Mouse (Mus musculus) forebrain, embryonic 10.5 days (tissue): ENCODE results near the gene Btd. TPM values are rescaled to one million over a fixed set of nuclear protein-coding genes. Genes with fewer than 3 reads are reported as not detected.

ENCODE experiments used
- DNase-seq: peaks from one replicate; pipeline ENCODE4 v3.0.0-alpha.2; 2017; ENCODE audit warnings: low spot score; ENCODE audit errors: extremely low spot score
- H3K27ac ChIP-seq: fragments of 300-500 bp; sonication (generic); 2 replicates; pipeline ENCODE4 v1.5.1; 2016; ENCODE audit warnings: mild to moderate bottlenecking
- H3K27me3 ChIP-seq: fragments of 300-500 bp; sonication (generic); 2 replicates; pipeline ENCODE4 v1.6.1; 2016; ENCODE audit warnings: mild to moderate bottlenecking; ENCODE audit not compliant: poor library complexity, severe bottlenecking
- H3K36me3 ChIP-seq: fragments of 300-500 bp; sonication (generic); replicated peaks from 2 replicates; pipeline ENCODE4 v1.6.1; 2016; ENCODE audit warnings: mild to moderate bottlenecking, moderate library complexity
- H3K4me1 ChIP-seq: fragments of 300-500 bp; sonication (generic); 2 replicates; pipeline ENCODE4 v1.6.1; 2016
- H3K4me3 ChIP-seq: fragments of 300-500 bp; sonication (generic); 2 replicates; pipeline ENCODE4 v1.5.1; 2016; ENCODE audit warnings: mild to moderate bottlenecking, moderate library complexity
- H3K9me3 ChIP-seq: fragments of 300-500 bp; sonication (generic); 2 replicates; pipeline ENCODE4 v1.6.1; 2016; ENCODE audit warnings: mild to moderate bottlenecking, moderate library complexity
- WGBS: fragments of 180-500 bp; shearing (Covaris S2); methylation state at CpG from one replicate; pipeline ENCODE4 v1.1.7; 2016; 5-methylcytosine and 5-hydroxymethylcytosine counted together
- polyA plus RNA-seq: library from polyadenylated mRNA; unstranded; fragments of >200 nt; fragmentation: Nextera tagmentation; extraction: Ambion mirVana; gene quantifications from 2 replicates; pipeline ENCODE4 v1.2.1, GENCODE M21; 2016

Gene Btd
- polyA plus RNA-seq, 1 experiment from 2014 or later: 11.8 TPM

DNA sequence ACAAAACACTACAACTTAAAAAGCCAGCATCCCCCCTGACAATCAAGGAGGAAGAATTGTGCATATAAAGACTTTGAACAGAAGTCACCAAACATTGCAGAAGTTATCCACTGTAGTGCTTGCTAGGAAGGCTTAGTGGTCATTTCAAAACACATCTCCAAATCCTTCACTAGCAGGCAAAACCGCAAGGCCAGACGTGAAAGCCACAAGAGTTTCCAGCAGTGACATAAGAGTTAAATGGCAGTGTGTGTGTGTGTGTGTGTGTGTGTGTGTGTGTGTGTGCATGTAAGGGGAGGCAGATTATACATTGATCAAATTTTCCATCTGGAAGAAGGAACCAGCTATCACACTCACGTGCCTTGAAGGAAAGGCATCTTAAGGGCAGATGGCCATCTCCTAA lies 22.8 kb upstream of the Btd start:
- 91% methylated on average over 3 of the region's 3 CpGs for WGBS
- H3K27me3 ChIP-seq: no peaks in the 10 kb centered on the region

DNA sequence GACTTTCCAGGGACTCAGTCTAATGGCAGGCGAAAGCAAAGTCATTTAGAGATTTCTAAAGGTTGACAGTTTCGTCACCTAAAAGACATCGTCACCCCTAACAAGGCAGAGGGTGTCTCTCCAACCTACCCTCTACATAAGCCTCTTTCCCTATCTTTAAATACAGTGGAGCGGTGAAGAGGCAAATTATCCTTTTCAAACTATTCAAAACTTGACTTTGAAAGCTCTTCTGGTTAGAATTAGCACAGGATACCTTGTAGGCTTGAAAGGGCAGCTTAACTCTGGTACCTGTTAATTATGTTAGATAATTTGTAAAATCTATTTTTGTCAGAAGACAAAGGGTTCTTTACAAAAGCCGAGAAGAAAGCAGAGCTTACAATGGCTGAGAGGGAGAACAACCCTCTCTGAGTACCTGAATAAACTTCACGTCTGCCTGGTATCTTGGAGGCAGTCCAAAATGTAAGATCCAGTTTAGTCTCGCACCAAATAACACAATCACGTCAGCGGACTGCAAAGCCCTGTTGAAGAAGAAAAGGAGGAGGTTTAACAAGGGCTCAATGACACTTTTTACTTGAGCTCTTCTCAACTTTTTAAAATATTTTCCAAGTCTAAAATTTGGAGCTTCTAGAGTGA lies 20.1 kb upstream of the Btd start:
- DNase-seq: no peak

More for the DNA sequence above, 22.8 kb upstream of the Btd start:
- Histone ChIP-seq H3K36me3 (no peaks in the 10 kb centered on the region), H3K4me3 (no peak overlapping the region), H3K4me1 (0 out of 2 replicates have a peak, but pooled peaks cover 2% of the 10 kb centered on the region), H3K9me3 (no peaks in the 10 kb centered on the region), H3K27ac (no peak overlapping the region)
- no peak for DNase-seq

DNA sequence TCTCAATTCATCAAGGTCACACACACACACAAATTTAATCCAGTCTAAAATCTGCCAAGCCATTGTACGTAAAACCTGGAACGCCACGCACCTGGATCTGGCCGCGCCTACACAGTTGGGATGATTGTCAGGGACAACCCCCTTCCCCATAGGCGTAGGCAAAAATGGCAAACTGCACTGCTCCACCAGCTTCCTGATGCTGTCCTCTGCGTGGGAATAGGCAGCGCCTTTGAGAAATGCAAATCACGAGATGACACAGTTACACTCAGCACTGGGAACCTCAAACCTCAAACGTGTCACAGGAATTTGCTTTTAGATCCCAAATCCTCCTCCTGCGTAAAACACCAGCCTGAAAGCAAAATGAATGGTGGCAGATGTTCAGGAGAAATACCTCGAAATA lies 18.1 kb upstream of the Btd start:
- Histone ChIP-seq H3K9me3 (no peaks in the 10 kb centered on the region), H3K27me3 (no peaks in the 10 kb centered on the region), H3K27ac (no peak overlapping the region), H3K4me3 (no peak overlapping the region), H3K36me3 (no peaks in the 10 kb centered on the region), H3K4me1 (0 out of 2 replicates have a peak, but pooled peaks cover 2% of the 10 kb centered on the region)
- no peak for DNase-seq
- WGBS: 89% methylated on average over 12 of the region's 12 CpGs

More for the DNA sequence above, 20.1 kb upstream of the Btd start:
- no peaks in the 10 kb centered on the region for H3K9me3 ChIP-seq
- no peaks in the 10 kb centered on the region for H3K27me3 ChIP-seq
- WGBS: 81% methylated on average over 9 of the region's 9 CpGs
- no peak overlapping the region for H3K4me3 ChIP-seq
- H3K4me1 ChIP-seq: 0 out of 2 replicates have a peak, but pooled peaks cover 2% of the 10 kb centered on the region
- H3K36me3 ChIP-seq: no peaks in the 10 kb centered on the region
- H3K27ac ChIP-seq: no peak overlapping the region

GRCm38 (mm10) chr14:31630677-31631076 lies 10.2 kb upstream of the Btd start:
- Histone ChIP-seq H3K9me3 (no peaks in the 10 kb centered on the region), H3K27ac (no peak overlapping the region), H3K36me3 (no peaks in the 10 kb centered on the region), H3K27me3 (no peaks in the 10 kb centered on the region), H3K4me1 (0 out of 2 replicates have a peak, but pooled peaks cover 3% of the 10 kb centered on the region), H3K4me3 (no peak overlapping the region)
- no peak for DNase-seq
- 63% methylated on average over 7 of the region's 7 CpGs for WGBS

DNA sequence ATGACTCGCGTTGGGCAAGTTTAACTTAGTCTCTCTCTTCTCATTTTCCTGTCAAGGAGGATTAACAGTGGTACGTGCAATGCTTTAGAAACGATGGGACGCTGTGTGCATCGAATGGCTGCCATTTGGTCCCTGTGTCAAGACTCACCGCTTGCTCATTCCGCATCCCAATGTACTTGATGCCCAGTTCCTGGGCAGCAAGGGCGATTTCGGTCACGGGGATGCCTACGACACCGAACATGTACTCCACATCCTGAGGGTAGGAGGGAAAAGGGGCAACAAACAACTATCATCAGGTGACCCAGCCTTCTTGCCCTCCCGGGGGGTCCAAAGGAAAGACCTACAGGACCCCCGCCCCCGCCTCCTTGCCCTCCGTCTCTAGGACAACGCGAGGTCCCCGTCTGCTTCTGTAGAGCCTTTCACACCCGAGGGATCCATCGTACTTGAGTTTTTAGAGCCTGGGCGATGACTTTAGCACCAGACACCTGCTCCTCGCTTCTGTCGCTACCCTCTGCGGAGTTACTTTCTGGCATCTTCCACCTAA lies 410 bp upstream of the Btd start, which contains the start of gene Gm49387:
TSS of gene Gm49387 (minus strand) at position 533 of the 544 bp plus-strand sequence.
- Histone ChIP-seq H3K9me3 (no peaks in the 10 kb centered on the region), H3K36me3 (no peaks in the 10 kb centered on the region), H3K27ac (peak within 1 kb of the TSS; percentile 90), H3K4me3 (peak within 1 kb of the TSS; percentile 77), H3K4me1 (peaks cover 17% of the 10 kb centered on the region), H3K27me3 (no peaks in the 10 kb centered on the region)
- WGBS: 5% methylated on average over 26 of the region's 26 CpGs
- DNase-seq: no peak

GRCm38 (mm10) chr14:31641506-31642155 lies 803 bp downstream of the Btd start:
- Histone ChIP-seq H3K4me1 (peaks cover 17% of the 10 kb centered on the region), H3K4me3 (peak overlapping the region; percentile 77), H3K27ac (peak overlapping the region; percentile 90), H3K36me3 (no peaks in the 10 kb centered on the region), H3K9me3 (no peaks in the 10 kb centered on the region), H3K27me3 (no peaks in the 10 kb centered on the region)
- WGBS: 76% methylated on average over 9 of the region's 9 CpGs
- no peak for DNase-seq

DNA sequence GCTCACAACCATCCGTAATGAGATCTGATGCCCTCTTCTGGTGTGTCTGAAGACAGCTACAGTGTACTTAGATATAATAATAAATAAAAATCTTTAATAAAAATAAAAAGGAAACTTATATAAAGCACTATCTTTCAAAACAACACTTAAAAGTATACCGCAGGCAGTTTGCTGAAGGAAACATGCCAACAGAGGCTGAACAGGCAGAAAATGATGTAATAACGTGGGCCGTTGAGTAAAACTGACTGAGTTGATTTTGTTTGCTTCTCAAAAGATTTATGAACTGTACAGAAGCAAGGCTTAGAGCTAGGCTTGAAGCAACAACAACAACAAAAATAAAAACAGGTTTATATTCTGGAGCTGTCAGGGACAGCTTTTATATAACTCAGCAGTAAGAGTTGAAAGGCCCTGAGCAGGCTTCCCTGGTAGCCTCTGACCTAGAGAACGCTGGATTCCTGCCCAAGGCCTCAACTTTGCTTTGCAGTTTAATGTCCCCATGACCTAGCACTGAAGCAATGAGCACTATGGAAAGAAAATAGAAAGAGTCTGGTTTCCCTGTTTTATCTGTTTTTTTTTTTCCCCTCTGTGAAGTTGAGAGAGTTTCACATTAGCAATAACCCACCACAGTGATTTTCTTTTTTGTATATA lies 3.5 kb downstream of the Btd start:
- H3K36me3 ChIP-seq: no peaks in the 10 kb centered on the region
- no peak overlapping the region for H3K27ac ChIP-seq
- H3K4me3 ChIP-seq: no peak overlapping the region
- no peak for DNase-seq
- no peaks in the 10 kb centered on the region for H3K27me3 ChIP-seq
- H3K4me1 ChIP-seq: peaks cover 17% of the 10 kb centered on the region
- 91% methylated on average over 5 of the region's 5 CpGs for whole genome bisulfite sequencing
- no peaks in the 10 kb centered on the region for H3K9me3 ChIP-seq

GRCm38 (mm10) chr14:31644931-31645547 lies 4.2 kb downstream of the Btd start:
- no peaks in the 10 kb centered on the region for H3K36me3 ChIP-seq
- DNase-seq: no peak
- H3K4me3 ChIP-seq: no peak overlapping the region
- no peaks in the 10 kb centered on the region for H3K27me3 ChIP-seq
- H3K9me3 ChIP-seq: no peaks in the 10 kb centered on the region
- no peak overlapping the region for H3K27ac ChIP-seq
- H3K4me1 ChIP-seq: peaks cover 13% of the 10 kb centered on the region
- WGBS: 75% methylated on average over 3 of the region's 3 CpGs

DNA sequence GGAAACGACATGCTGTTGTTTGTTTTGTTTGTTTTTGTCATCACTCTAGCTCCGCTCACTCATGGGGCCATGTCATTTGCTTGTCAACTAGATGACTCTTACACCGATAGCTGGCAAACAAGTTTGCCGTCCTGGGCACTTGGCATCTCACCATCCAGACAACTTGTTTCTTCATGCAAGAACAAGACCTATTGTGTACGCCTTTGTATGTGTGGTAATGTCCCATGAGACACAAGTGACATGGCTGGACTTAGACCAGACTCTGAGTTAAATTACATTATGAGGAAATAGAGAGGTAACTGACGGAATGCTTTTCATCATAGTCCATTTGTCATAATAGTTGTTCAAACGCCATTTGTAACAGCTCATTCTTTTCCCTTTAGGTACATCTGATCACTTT lies 5.1 kb downstream of the Btd start:
- peaks cover 5% of the 10 kb centered on the region; the same call in 1 of the 2 replicates for H3K9me3 ChIP-seq
- H3K36me3 ChIP-seq: no peaks in the 10 kb centered on the region
- no peaks in the 10 kb centered on the region for H3K27me3 ChIP-seq
- H3K27ac ChIP-seq: no peak overlapping the region
- no peak overlapping the region for H3K4me3 ChIP-seq
- peaks cover 9% of the 10 kb centered on the region for H3K4me1 ChIP-seq
- 94% methylated on average over 7 of the region's 7 CpGs for WGBS
- DNase-seq: no peak

DNA sequence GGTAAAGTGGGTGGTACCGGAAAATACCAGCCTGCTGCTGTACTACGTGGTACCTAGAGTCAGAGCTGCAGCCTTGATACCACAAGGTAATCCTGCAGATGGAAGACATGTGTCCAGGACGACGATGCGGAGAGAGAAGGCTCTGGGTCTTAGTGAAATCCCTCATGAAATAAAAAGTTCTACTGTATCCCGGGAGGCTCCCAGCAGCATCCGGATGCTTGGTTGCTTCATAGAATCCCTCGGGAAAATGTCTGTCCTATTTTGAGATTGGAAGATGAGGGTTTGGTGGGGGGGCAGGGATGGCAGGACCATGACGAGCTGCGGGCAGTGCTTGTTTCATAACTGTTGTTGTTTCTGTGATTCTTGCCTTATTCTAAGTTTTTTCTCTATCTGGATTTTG lies 7.2 kb downstream of the Btd start:
- 93% methylated on average over 10 of the region's 10 CpGs for WGBS
- H3K9me3 ChIP-seq: peaks cover 5% of the 10 kb centered on the region; the same call in 1 of the 2 replicates
- H3K27me3 ChIP-seq: no peaks in the 10 kb centered on the region
- no peaks in the 10 kb centered on the region for H3K4me1 ChIP-seq
- no peak for DNase-seq
- H3K4me3 ChIP-seq: no peak overlapping the region
- H3K36me3 ChIP-seq: no peaks in the 10 kb centered on the region
- no peak overlapping the region for H3K27ac ChIP-seq

GRCm38 (mm10) chr14:31650347-31650746 lies 9.5 kb downstream of the Btd start:
- no peak overlapping the region for H3K27ac ChIP-seq
- WGBS: 94% methylated on average over 3 of the region's 3 CpGs
- H3K27me3 ChIP-seq: no peaks in the 10 kb centered on the region
- DNase-seq: no peak
- H3K9me3 ChIP-seq: peaks cover 5% of the 10 kb centered on the region; the same call in 1 of the 2 replicates
- H3K4me1 ChIP-seq: no peaks in the 10 kb centered on the region
- no peak overlapping the region for H3K4me3 ChIP-seq
- no peaks in the 10 kb centered on the region for H3K36me3 ChIP-seq

DNA sequence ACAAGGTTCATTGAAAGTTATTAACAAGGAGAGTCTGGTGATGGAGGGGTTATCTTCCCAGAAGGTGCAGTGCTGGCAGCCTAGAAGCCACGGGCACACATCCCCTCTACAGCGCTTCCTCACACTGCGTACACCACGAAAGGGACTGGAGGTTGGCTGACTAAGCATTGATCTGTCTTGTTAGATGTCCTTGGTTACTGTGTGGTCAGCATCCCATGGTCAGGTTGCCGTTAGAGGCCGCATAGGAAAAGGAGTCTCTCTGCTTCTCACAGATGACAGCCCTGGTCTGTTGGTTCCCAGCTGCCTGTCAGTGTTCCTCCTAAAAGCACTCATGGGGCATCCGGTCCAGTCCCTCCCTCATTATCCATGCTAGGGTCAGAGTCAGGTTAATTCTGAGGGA lies 10.4 kb downstream of the Btd start:
- H3K36me3 ChIP-seq: no peaks in the 10 kb centered on the region
- peaks cover 5% of the 10 kb centered on the region; the same call in 1 of the 2 replicates for H3K9me3 ChIP-seq
- 95% methylated on average over 7 of the region's 7 CpGs for WGBS
- no peak overlapping the region for H3K27ac ChIP-seq
- H3K4me1 ChIP-seq: no peaks in the 10 kb centered on the region
- DNase-seq: no peak
- H3K27me3 ChIP-seq: no peaks in the 10 kb centered on the region
- H3K4me3 ChIP-seq: no peak overlapping the region
